Mouse (Mus musculus) lung, embryonic 16.5 days (tissue): Measurements from ENCODE around the gene Nfib. TPM values are rescaled to one million over a fixed set of nuclear protein-coding genes. Genes with fewer than 3 reads are reported as not detected.

Experiments used
- ATAC-seq: fragments of 200-750 bp; cut with Nextera tagmentation; 2 replicates; pipeline ENCODE4 v1.8.0; 2017; ENCODE audit warnings: low read depth, mild to moderate bottlenecking, moderate library complexity
- H3K27ac ChIP-seq: fragments of 300-500 bp; sonication (generic); 2 replicates; pipeline ENCODE4 v1.5.1; 2014; ENCODE audit warnings: mild to moderate bottlenecking, control low read depth, low read length
- H3K27me3 ChIP-seq: fragments of 300-500 bp; sonication (generic); 2 replicates; pipeline ENCODE4 v1.6.1; 2014; ENCODE audit warnings: low read depth, low read length, mixed read lengths; ENCODE audit not compliant: control insufficient read depth, insufficient read depth
- H3K36me3 ChIP-seq: fragments of 300-500 bp; sonication (generic); 2 replicates; pipeline ENCODE4 v1.6.1; 2014; ENCODE audit warnings: low read length; ENCODE audit not compliant: control insufficient read depth, insufficient read depth
- H3K4me1 ChIP-seq: fragments of 300-500 bp; sonication (generic); replicated peaks from 2 replicates; pipeline ENCODE4 v1.6.1; 2014; ENCODE audit warnings: low read length, mixed read lengths; ENCODE audit not compliant: control insufficient read depth, insufficient read depth
- H3K4me2 ChIP-seq: fragments of 300-500 bp; sonication (generic); 2 replicates; pipeline ENCODE4 v1.6.1; 2014; ENCODE audit warnings: low read depth, low read length, control low read depth
- H3K4me3 ChIP-seq: fragments of 300-500 bp; sonication (generic); 2 replicates; pipeline ENCODE4 v1.5.1; 2014; ENCODE audit warnings: mild to moderate bottlenecking, low read length, control low read depth
- H3K9ac ChIP-seq: fragments of 300-500 bp; sonication (generic); 2 replicates; pipeline ENCODE4 v1.6.1; 2014; ENCODE audit warnings: low read length, control low read depth
- H3K9me3 ChIP-seq: fragments of 300-500 bp; sonication (generic); 2 replicates; pipeline ENCODE4 v1.6.1; 2016; ENCODE audit warnings: low read length; ENCODE audit not compliant: control insufficient read depth
- WGBS: fragments of 180-500 bp; shearing (Covaris S2); extraction: QIAGEN DNeasy Blood & Tissue Kit; methylation state at CpG from one replicate; pipeline ENCODE4 v1.1.7; 2014; 5-methylcytosine and 5-hydroxymethylcytosine counted together
- polyA plus RNA-seq: library from polyadenylated mRNA; unstranded; fragments of >200 nt; fragmentation: Nextera tagmentation; extraction: Ambion mirVana; gene quantifications from 2 replicates; pipeline ENCODE4 v1.2.1, GENCODE M21; 2015

The Nfib gene
- polyA plus RNA-seq, 1 experiment from 2014 or later, result 104 TPM

DNA sequence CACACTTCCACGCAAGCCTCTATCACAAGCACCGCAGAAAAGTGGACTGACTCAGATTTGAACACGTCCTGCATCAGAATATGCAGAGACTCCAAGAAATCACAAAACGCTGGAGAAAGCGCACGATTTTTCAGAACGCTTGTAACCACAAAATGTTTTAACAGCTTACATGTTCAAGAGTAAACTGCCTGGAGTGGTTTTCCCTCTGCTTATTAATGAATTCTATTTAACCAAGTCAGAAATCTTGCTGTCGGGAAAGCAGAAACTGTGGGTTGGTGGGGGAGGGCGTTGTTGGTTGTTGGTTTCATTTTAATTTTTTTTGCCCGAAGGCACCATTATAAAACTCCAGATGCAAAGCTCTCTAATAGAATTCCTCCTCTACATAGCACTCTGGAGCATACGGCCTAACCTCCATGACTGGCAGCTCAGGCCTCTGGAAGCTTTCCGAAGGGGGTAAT is 82.4 kb downstream of the Nfib start:
- Histone ChIP-seq H3K36me3 (no peaks in the 10 kb centered on the region), H3K4me3 (no peak overlapping the region), H3K4me1 (peaks cover 19% of the 10 kb centered on the region), H3K9ac (no peak overlapping the region), H3K4me2 (peak overlapping the region; percentile 13; the same call in 1 of the 2 replicates), H3K27ac (peak overlapping the region; percentile 81), H3K9me3 (no peaks in the 10 kb centered on the region), H3K27me3 (no peaks in the 10 kb centered on the region)
- no peak for ATAC-seq
- WGBS, result 56% methylated on average over 12 of the region's 12 CpGs

DNA sequence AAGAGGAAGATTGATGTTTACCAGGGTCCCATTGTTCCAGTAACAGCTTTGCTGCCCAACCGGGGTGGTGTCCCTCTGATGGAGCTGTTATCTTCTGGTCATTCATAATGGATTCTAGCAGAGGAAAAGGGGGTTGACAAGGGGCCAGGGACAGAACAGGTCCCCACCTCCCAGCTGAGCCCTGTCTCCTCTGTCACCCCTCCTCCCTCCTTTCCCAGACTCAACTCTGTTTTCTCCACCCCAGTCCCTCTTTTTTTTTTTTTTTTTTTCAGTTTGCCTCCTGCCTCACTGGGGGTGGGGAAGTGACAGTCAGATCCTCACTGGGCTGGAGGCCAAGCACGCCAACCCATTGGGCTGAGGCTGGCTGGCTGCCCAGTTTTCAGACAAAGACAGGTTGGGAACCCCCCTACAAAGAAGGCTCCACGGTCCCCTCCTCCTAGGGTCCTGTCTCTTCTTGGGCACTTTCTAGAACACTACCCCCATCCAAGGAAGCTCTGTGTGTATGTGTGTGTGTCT is 83.2 kb downstream of the Nfib start:
- Histone ChIP-seq H3K9ac (no peak overlapping the region), H3K27ac (peak overlapping the region; percentile 81), H3K4me2 (peak overlapping the region; percentile 13), H3K9me3 (no peaks in the 10 kb centered on the region), H3K36me3 (no peaks in the 10 kb centered on the region), H3K4me3 (no peak overlapping the region), H3K27me3 (no peaks in the 10 kb centered on the region), H3K4me1 (peaks cover 19% of the 10 kb centered on the region)
- peak; percentile 85 for ATAC-seq
- WGBS, result 0% methylated on average over 3 of the region's 3 CpGs

DNA sequence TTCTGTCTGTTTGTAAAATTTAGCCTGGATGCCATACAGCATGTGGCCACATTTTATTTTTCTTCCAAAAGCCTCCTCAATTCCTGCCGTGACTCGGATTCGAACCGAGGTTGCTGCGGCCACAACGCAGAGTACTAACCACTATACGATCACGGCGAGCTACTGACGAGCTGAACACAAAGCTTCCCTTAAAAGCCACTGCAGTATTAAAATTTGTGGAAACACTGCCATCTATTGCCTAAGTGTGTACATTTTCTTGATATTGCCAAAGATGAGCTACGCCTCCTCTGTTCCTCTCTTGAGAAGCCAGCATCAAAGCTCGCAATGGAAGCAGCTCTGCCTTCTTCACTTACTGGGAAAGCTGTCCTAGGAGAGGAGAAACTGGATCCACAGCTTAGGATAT is 86.0 kb downstream of the Nfib start:
- WGBS, result 31% methylated on average over 12 of the region's 12 CpGs
- H3K27ac ChIP-seq, result no peak overlapping the region
- peaks cover 19% of the 10 kb centered on the region for H3K4me1 ChIP-seq

DNA sequence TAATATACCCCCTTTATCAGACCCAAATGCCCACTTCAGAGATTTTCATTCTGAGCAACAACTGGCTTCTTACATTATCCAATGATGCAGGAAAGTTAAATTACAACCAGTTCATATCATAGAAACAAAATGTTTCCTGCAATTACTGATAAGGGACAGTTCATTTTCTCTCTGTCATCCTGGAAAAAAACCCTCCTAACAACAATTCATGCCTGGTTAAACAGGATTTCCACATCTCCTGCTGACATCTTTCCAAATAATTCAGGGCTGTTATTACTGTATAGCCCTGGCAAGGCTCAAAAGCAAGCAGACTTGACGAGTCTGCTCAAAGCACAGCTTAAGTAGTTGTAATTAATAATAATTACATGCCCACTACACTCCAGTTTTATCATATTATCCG is 86.5 kb downstream of the Nfib start:
- H3K27me3 ChIP-seq, result no peaks in the 10 kb centered on the region
- H3K4me3 ChIP-seq, result no peak overlapping the region
- H3K36me3 ChIP-seq, result no peaks in the 10 kb centered on the region
- H3K4me2 ChIP-seq, result no peak overlapping the region
- WGBS, result 44% methylated on average over 2 of the region's 2 CpGs
- ATAC-seq, result no peak
- peaks cover 19% of the 10 kb centered on the region for H3K4me1 ChIP-seq
- H3K27ac ChIP-seq, result no peak overlapping the region
- no peak overlapping the region for H3K9ac ChIP-seq
- H3K9me3 ChIP-seq, result no peaks in the 10 kb centered on the region

More for the DNA sequence above, 86.0 kb downstream of the Nfib start:
- no peaks in the 10 kb centered on the region for H3K27me3 ChIP-seq
- no peak overlapping the region for H3K4me3 ChIP-seq
- ATAC-seq, result peak; percentile 49; the same call in 1 of the 2 replicates
- H3K4me2 ChIP-seq, result no peak overlapping the region
- H3K9ac ChIP-seq, result no peak overlapping the region
- H3K9me3 ChIP-seq, result no peaks in the 10 kb centered on the region
- no peaks in the 10 kb centered on the region for H3K36me3 ChIP-seq

DNA sequence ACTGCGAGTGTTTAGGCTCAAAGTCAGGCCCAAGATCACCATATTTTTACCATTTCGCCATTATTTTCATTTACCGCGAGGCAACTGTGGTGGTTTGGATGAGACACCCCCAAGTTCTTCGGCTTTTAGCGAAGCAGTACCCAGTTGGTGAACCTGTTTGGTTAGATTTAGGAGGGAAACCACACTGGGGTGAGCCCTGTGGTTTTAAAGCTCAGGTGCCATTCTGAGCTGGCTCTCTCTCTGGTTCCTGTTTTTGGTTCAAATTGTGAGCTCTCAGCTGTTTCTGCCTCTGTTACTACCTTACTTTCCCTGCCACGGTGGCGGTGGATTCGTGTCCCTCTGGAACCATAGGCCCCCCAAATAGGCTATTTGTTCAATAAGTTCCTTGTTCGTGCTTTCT is 88.3 kb downstream of the Nfib start:
- no peak overlapping the region for H3K9ac ChIP-seq
- ATAC-seq, result no peak
- H3K4me2 ChIP-seq, result no peak overlapping the region
- no peaks in the 10 kb centered on the region for H3K36me3 ChIP-seq
- peaks cover 17% of the 10 kb centered on the region for H3K4me1 ChIP-seq
- H3K27ac ChIP-seq, result no peak overlapping the region
- H3K4me3 ChIP-seq, result no peak overlapping the region
- WGBS, result 90% methylated on average over 10 of the region's 10 CpGs
- no peaks in the 10 kb centered on the region for H3K9me3 ChIP-seq
- no peaks in the 10 kb centered on the region for H3K27me3 ChIP-seq

DNA sequence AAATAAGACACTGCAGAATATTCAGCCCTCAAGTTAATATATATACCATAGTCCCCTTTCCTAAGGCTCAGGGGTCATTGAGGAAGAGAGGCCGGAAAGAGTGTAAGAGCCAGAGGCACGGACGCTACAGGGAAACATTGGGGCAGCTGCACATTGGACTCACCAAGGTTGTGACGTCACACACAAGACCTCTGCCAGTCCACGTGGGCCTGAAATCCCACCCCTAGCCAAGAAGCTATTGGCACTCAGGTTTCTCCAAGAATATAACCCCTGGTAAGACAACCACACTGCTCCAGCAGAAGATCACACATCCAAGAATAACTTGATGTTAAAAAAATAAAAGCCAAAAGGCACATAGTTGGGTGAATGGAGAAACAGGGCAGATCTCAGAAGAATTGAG is 89.8 kb downstream of the Nfib start:
- H3K4me2 ChIP-seq, result no peak overlapping the region
- WGBS, result 80% methylated on average over 5 of the region's 5 CpGs
- no peaks in the 10 kb centered on the region for H3K36me3 ChIP-seq
- no peaks in the 10 kb centered on the region for H3K9me3 ChIP-seq
- no peak for ATAC-seq
- H3K27ac ChIP-seq, result no peak overlapping the region
- no peak overlapping the region for H3K4me3 ChIP-seq
- H3K9ac ChIP-seq, result no peak overlapping the region
- no peaks in the 10 kb centered on the region for H3K27me3 ChIP-seq
- H3K4me1 ChIP-seq, result peaks cover 6% of the 10 kb centered on the region; the same call in 1 of the 2 replicates

GRCm38 (mm10) chr4:82614466-82614805 is 91.1 kb downstream of the Nfib start:
- Histone ChIP-seq H3K4me1 (peaks cover 9% of the 10 kb centered on the region; the same call in 1 of the 2 replicates), H3K4me2 (no peak overlapping the region), H3K27ac (no peak overlapping the region), H3K9me3 (no peaks in the 10 kb centered on the region), H3K4me3 (no peak overlapping the region), H3K36me3 (no peaks in the 10 kb centered on the region), H3K27me3 (no peaks in the 10 kb centered on the region), H3K9ac (no peak overlapping the region)
- WGBS, result 49% methylated on average over 7 of the region's 7 CpGs
- ATAC-seq, result 0 out of 2 replicates have a peak, but pooled peaks have one; percentile 21

GRCm38 (mm10) chr4:82613606-82614465 is 91.7 kb downstream of the Nfib start:
- H3K4me3 ChIP-seq, result no peak overlapping the region
- peak; percentile 71 for ATAC-seq
- no peaks in the 10 kb centered on the region for H3K36me3 ChIP-seq
- no peak overlapping the region for H3K27ac ChIP-seq
- no peaks in the 10 kb centered on the region for H3K9me3 ChIP-seq
- H3K4me2 ChIP-seq, result peak overlapping the region; percentile 21; the same call in 1 of the 2 replicates
- H3K27me3 ChIP-seq, result no peaks in the 10 kb centered on the region
- WGBS, result 28% methylated on average over 7 of the region's 7 CpGs
- H3K4me1 ChIP-seq, result peaks cover 8% of the 10 kb centered on the region; the same call in 1 of the 2 replicates
- H3K9ac ChIP-seq, result peak overlapping the region; percentile 48

- Histone ChIP-seq H3K4me1 (peaks cover 8% of the 10 kb centered on the region; the same call in 1 of the 2 replicates), H3K9ac (no peak overlapping the region), H3K9me3 (no peaks in the 10 kb centered on the region), H3K36me3 (no peaks in the 10 kb centered on the region), H3K4me3 (no peak overlapping the region), H3K27me3 (no peaks in the 10 kb centered on the region), H3K4me2 (no peak overlapping the region), H3K27ac (peak overlapping the region; percentile 60)
- 42% methylated on average over 4 of the region's 4 CpGs for WGBS
- 0 out of 2 replicates have a peak, but pooled peaks have one; percentile 44 for ATAC-seq
Measured at GRCm38 (mm10) chr4:82609676-82610075, 95.9 kb downstream of the Nfib start.
